Comparison of ENCODE assay signal across 12 mouse cellular contexts in the genomic region with DNA sequence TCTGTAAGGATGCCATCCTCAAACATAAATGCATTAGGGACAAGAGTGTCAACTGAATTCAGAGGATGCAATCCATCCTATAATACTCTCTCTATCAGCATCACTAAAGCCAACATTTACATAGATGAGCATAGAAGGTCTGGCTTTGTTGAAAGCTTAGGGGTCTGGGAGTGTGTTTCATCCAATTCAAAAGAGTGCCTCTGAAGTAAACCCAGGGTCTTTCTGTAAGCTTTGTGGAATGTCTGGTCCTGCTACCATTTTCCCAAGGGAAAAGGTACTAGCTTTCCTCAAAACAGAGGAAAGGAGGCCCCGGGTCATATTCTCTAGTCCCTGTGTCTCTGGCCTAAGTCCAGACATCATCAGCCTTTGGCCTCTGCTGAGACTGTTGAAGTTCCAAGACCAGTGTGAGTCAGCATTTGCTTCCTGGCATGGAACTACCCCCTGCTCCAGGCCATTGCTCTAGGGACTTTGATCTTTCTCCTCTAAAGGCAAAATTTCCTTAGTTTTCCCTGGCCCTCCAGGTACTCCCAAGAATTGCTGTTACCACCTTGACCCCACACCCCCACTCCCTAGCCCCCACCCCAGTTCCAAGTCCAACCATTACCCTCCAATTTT.
A peak's percentile ranks its signal among the peaks of the same experiment; 100 is the strongest.
DNase-seq lines count a peak whose midpoint lies in the region; ATAC-seq and TF ChIP-seq lines count a peak whose summit lies in the region.
"Had no signal": no experiment of that assay in that cellular context is flagged by ENCODE, and none has a peak within 500 bp of the region (broad histone marks: within the 10 kb centered on the region; RNA-seq: fewer than 3 reads in every experiment).

No protein-coding gene starts in this region.

- intact Hi-C loops in left cerebral cortex, adult 2 months (cut with DNase I), result no loop called here

- H3K4me3 ChIP-seq in left cerebral cortex, adult 2 months, result no peak overlapping the region
- H3K4me3 ChIP-seq: layer of hippocampus, adult 2 months; limb, embryonic 15.5 days; neural tube, embryonic 15.5 days had no signal

- ATAC-seq in frontal cortex, adult (ENCODE audit: low TSS enrichment), result no peak
- no peak for ATAC-seq in megakaryocyte progenitor cell, adult 5-6 weeks (replicated peaks; ENCODE audit: poor library complexity)

- DNase-seq in ES-CJ7 (ENCODE audit: low read depth, low spot score) (peak; percentile 39), R1 (ENCODE audit: low read depth, low spot score) (peak; percentile 54)
- peak; percentile 45 for DNase-seq in gastrocnemius, postnatal 25 days
- peak; percentile 96 for DNase-seq in kidney, adult 9 months
- no peak for DNase-seq in left cerebral cortex, adult 2 months (ENCODE audit: extremely low spot score in 1 of 2, low spot score in 2 of 2)
- DNase-seq in frontal cortex, postnatal 25 days (ENCODE audit: low spot score in 2 of 2), result no peak
- DNase-seq: cerebellum, adult 11 months had no signal

- no peak overlapping the region for H3K27ac ChIP-seq in left cerebral cortex, adult 2 months
- H3K27ac ChIP-seq: layer of hippocampus, adult 2 months; limb, embryonic 15.5 days; neural tube, embryonic 15.5 days had no signal

- TF ChIP-seq CTCF in left cerebral cortex, adult 2 months (IDR thresholded peaks at IDR 0.05), result no peak

Comparison
In these comparisons a context has a peak if more than half of its experiments do, and no peak if none do; other contexts are left out.
1. DNase-seq: peak in ES-CJ7 (single experiment), R1 (single experiment), gastrocnemius, postnatal 25 days (single experiment) and kidney, adult 9 months (single experiment); none in left cerebral cortex, adult 2 months (0 of 2) and frontal cortex, postnatal 25 days (0 of 2).